Mouse (Mus musculus) splenic B cell, adult 2 months (primary cell): ENCODE data around the gene Wnt5b.

Experiments used
- DNase-seq: peaks from one replicate; pipeline ENCODE4 v3.0.0-alpha.2; 2011; ENCODE audit warnings: low read depth, low spot score
- H3K27me3 ChIP-seq: 2 replicates; pipeline ENCODE4 v1.6.1; 2012; ENCODE audit warnings: mild to moderate bottlenecking, low read length, moderate library complexity, mixed read lengths; ENCODE audit not compliant: control insufficient read depth, poor library complexity, insufficient read depth, severe bottlenecking
- H3K36me3 ChIP-seq: 2 replicates; pipeline ENCODE4 v1.6.1; 2012; ENCODE audit warnings: mild to moderate bottlenecking, low read length, moderate library complexity, mixed read lengths; ENCODE audit not compliant: control insufficient read depth, poor library complexity, insufficient read depth, severe bottlenecking

Wnt5b gene

GRCm38 (mm10) chr6:119412588-119412987 lies 131.6 kb downstream of the Wnt5b start:
- Histone ChIP-seq H3K36me3 (no peaks in the 10 kb centered on the region), H3K27me3 (no peaks in the 10 kb centered on the region)
- no peak for DNase-seq

- no peaks in the 10 kb centered on the region for H3K27me3 ChIP-seq
- DNase-seq = no peak
- no peaks in the 10 kb centered on the region for H3K36me3 ChIP-seq
These were observed 132.6 kb downstream of the Wnt5b start for GRCm38 (mm10) chr6:119411511-119411910.

GRCm38 (mm10) chr6:119409766-119410165 lies 134.4 kb downstream of the Wnt5b start:
- Histone ChIP-seq H3K36me3 (no peaks in the 10 kb centered on the region), H3K27me3 (no peaks in the 10 kb centered on the region)
- no peak for DNase-seq

GRCm38 (mm10) chr6:119408582-119408981 lies 135.6 kb downstream of the Wnt5b start:
- no peaks in the 10 kb centered on the region for H3K36me3 ChIP-seq
- DNase-seq = peak; percentile 28
- no peaks in the 10 kb centered on the region for H3K27me3 ChIP-seq

- H3K36me3 ChIP-seq = no peaks in the 10 kb centered on the region
- H3K27me3 ChIP-seq = no peaks in the 10 kb centered on the region
- DNase-seq = peak; percentile 11
These were observed 136.3 kb downstream of the Wnt5b start for GRCm38 (mm10) chr6:119407818-119408217.

GRCm38 (mm10) chr6:119406528-119406927 lies 137.6 kb downstream of the Wnt5b start:
- DNase-seq = no peak
- H3K27me3 ChIP-seq = no peaks in the 10 kb centered on the region
- no peaks in the 10 kb centered on the region for H3K36me3 ChIP-seq

- DNase-seq = no peak
- H3K36me3 ChIP-seq = no peaks in the 10 kb centered on the region
- H3K27me3 ChIP-seq = no peaks in the 10 kb centered on the region
These were observed 138.8 kb downstream of the Wnt5b start for GRCm38 (mm10) chr6:119405310-119405709.

- Histone ChIP-seq H3K27me3 (no peaks in the 10 kb centered on the region), H3K36me3 (no peaks in the 10 kb centered on the region)
- no peak for DNase-seq
These were observed 139.3 kb downstream of the Wnt5b start for GRCm38 (mm10) chr6:119404854-119405253.

GRCm38 (mm10) chr6:119402976-119403375 lies 141.2 kb downstream of the Wnt5b start:
- DNase-seq = no peak
- Histone ChIP-seq H3K36me3 (no peaks in the 10 kb centered on the region), H3K27me3 (no peaks in the 10 kb centered on the region)

- Histone ChIP-seq H3K36me3 (no peaks in the 10 kb centered on the region), H3K27me3 (no peaks in the 10 kb centered on the region)
- peak; percentile 25 for DNase-seq
These were observed 142.4 kb downstream of the Wnt5b start for GRCm38 (mm10) chr6:119401545-119402304.

GRCm38 (mm10) chr6:119400649-119401048 lies 143.5 kb downstream of the Wnt5b start:
- no peaks in the 10 kb centered on the region for H3K27me3 ChIP-seq
- no peaks in the 10 kb centered on the region for H3K36me3 ChIP-seq
- DNase-seq = no peak

GRCm38 (mm10) chr6:119399371-119399770 lies 144.8 kb downstream of the Wnt5b start:
- no peaks in the 10 kb centered on the region for H3K36me3 ChIP-seq
- no peak for DNase-seq
- H3K27me3 ChIP-seq = no peaks in the 10 kb centered on the region

- DNase-seq = peak; percentile 44
- Histone ChIP-seq H3K27me3 (no peaks in the 10 kb centered on the region), H3K36me3 (no peaks in the 10 kb centered on the region)
These were observed 147.9 kb downstream of the Wnt5b start for GRCm38 (mm10) chr6:119396309-119396634.

- peak; percentile 82 for DNase-seq
- H3K36me3 ChIP-seq = no peaks in the 10 kb centered on the region
These were observed 148.5 kb downstream of the Wnt5b start for GRCm38 (mm10) chr6:119395421-119396308.

GRCm38 (mm10) chr6:119392836-119393235 lies 151.3 kb downstream of the Wnt5b start:
- Histone ChIP-seq H3K27me3 (no peaks in the 10 kb centered on the region), H3K36me3 (no peaks in the 10 kb centered on the region)
- DNase-seq = no peak

More at GRCm38 (mm10) chr6:119395421-119396308, 148.5 kb downstream of the Wnt5b start:
- no peaks in the 10 kb centered on the region for H3K27me3 ChIP-seq
